Mouse (Mus musculus) mature B cell (primary cell): Measurements from ENCODE around the gene Rep15.

ENCODE experiments used
- in situ Hi-C: fragments of 300-500 bp; cut with MboI; formaldehyde crosslinking; loops from 2 replicates; pipeline ENCODE4 v1.14.3; 2019

Gene Rep15

DNA sequence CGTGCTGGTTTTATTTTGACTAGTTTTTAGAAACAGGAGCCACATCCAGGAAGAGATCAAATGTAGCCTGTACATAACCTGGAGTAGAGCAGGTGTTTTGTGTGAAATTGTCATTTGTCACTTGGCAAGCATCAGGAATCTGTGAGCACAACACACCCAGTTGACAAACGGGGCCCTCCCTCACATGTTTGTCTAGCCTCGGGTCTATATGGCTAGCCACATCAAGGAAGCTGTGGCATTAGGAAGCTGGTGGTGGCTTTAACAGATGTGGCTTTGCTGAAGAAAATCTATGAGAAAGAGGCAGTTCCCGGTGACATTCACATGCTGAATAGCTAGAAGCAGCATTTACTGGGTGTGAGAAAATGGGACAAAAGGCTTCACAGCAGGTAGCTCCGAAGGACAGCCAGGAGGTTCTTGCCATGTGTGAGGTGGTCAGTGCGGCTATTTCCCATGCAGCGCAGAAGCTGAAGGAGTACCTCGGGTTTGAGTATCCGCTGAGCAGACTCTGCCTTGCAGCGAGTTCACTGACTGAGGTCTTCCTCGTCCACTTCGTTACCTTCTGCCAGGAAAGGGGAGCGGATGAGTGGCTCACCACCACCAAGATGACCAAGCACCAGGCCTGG lies at the start of gene Rep15:
TSS of gene Rep15 (plus strand) at position 282 of the 623 bp plus-strand sequence.
- in situ Hi-C loops: no loop called here

DNA sequence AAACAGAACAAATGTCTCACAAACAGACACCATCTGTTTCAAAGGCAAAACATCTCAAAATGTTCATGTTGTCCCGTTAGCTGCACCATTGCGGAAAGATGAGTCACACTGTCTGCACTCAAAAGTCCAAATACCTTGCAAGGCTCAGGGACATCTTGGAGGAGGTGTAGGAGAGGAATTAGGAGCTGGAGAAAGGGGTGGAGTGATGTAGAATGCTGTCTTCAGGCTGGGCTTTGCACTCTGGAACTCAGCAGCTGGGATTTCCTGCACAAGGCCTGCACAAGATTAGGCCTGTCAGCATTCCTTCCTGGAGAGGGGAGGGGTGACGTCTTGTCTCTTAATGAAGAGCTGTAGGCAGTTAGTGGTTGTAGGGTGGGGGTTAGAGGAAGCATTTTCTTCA lies 47.8 kb upstream of the Rep15 start:
- in situ Hi-C loops: no loop called here

DNA sequence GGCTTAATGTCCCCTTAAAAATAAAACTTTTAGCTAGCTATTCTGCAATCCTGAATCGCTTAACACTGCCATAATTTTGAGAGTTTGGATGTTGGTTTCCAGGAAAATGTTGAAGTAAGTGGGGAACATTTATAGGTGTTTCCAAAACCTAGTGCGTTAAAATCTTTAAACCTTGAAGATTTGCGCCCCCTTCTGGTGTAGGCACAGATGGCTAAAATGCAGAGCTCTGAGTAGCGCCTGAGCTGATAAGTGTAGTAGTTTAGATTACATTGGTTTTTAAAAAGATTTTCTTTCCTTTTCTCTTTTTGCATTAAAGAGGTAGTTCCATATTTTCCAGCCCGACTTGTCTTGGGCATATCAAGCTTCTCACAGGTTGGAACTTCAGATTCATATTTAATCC lies 38.1 kb upstream of the Rep15 start:
- in situ Hi-C loops: no loop called here

DNA sequence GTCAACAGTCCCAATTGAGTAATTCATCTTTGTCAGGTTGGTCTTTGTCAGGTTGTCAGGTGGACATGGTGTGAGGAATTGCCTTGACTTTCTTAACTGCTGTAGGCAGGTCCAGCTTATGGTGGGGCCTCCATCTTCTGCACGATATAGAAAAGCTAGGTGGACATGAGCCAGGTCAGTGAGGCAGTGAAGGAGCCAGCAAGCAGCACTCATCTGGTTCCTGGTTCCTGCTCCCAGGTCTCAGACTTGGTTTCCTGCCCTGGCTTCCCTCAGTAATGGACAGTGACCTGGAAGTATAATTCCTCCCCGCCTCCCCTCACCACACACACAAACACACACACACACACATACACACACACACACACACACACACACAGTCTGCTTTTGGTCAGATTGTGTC lies 37.0 kb upstream of the Rep15 start:
- in situ Hi-C loops: no loop called here

DNA sequence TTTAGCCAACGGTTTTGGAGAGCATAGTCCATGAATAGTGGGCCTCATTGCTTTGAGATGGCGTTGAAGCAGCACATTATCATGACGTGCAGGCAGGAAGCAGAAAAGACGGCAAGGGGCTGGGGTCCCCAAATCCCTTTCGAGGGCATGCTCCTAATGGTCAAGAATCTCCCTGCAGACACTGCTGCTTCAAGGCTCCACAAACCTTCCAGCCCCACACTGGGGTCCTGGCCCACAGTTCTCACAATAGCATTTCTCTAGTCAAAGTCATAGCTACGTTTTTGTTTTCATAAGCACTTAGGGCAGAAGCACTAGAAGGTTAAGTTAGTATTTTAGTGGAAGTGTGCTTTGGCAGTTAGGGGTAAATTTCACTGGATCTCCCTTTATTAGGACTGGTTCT lies 36.5 kb upstream of the Rep15 start:
- in situ Hi-C loops: no loop called here

DNA sequence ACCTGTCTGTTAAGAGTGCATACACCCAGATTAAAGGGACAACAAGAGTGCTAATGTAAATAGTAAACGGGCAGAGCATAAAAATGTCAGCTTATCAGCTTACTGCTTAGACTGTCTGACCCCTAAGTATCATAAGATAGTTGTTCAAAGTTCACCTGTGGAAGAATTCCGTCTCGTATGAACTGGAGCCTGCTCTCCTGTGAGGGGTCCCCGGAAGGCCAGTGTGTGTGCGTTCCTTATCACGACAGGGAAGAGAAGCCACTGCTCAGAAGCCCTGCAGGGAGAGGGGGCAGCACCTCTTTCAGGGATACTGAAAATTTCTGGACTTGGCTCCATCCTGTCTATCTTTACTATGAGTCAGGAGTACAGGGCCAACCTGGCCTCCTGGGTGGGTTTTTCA lies 35.4 kb upstream of the Rep15 start:
- in situ Hi-C loops: no loop called here

DNA sequence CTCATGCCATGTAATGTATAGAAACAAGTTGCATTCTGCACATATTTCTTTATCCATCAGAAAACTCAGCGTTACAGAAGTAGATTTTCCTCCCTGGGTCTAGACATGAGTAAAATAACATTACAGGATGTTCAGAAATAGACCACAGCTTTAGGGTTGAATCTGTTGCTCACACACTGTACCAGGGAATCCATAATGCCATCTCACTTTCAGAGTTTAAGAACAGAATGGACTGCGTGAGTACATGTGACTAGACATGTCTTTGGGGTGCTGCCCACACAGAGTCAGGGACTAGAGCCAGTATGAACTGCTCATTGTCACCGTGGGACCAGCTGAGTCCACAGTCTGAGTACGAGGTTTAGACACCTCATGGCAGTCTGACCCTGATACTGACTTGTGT lies 33.7 kb upstream of the Rep15 start:
- in situ Hi-C loops: no loop called here

DNA sequence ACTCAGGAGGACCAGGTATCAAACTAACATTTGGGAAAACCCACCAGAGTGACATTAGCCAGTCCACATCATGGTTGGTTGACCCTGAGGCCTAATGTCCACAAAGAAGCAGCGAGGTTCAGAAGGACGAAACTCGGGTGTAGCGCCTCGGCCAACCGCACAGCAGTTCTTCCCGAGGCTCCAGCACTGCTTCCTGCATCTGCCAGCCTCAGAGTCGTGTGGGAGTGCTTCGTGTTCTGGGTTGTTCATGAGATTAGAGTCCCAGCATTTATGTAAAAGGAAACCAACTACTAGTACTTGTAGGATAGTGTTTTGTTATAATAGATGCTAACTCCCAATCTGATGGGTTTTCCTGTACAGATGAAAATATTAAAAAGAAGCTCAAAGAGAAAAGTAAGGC lies 33.1 kb upstream of the Rep15 start:
- in situ Hi-C loops: no loop called here

DNA sequence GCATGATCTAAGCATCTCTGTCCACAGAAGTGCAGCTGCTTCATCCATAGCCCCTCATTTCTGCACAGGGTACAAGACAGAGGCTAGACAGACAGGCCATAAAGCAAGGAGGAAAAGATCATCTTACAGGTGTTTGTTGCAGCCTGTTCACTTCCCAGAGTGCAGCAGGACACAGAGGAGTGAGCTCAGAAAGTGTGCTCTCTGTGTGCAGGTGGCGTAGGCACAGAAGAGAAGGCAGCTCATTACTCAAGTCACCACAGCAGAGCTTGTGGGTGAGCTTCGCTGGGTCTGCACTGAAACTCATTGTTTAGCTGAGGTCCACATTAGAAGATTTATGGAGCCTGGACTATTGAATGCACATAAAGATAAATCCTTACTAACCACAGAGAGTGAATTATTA lies 32.6 kb upstream of the Rep15 start:
- in situ Hi-C loops: loop anchor here (10.0 to 25.0 kb wide), 2 partner anchors 115 to 238 kb away; no protein-coding TSS in a partner anchor

DNA sequence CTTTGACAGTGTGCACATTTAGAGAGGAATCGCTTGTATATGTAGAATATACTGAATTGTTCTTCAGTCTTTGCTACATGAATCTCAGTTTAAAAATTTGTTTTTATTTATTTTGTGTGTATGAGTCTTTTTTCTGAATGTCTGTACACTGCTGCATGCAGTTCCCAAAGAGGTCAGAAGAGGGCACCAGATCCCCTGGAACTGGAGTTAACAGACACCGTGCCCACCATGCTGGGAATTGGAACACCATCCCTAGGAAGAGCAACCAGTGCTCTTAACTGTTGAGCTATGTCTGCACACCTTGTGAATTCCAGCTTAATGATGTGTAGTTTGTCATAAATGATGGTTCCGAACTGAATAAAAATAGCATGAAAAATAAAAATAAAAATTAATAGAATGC lies 24.2 kb upstream of the Rep15 start:
- in situ Hi-C loops: loop anchor here (10.0 to 25.0 kb wide), 2 partner anchors 107 to 229 kb away; no protein-coding TSS in a partner anchor

DNA sequence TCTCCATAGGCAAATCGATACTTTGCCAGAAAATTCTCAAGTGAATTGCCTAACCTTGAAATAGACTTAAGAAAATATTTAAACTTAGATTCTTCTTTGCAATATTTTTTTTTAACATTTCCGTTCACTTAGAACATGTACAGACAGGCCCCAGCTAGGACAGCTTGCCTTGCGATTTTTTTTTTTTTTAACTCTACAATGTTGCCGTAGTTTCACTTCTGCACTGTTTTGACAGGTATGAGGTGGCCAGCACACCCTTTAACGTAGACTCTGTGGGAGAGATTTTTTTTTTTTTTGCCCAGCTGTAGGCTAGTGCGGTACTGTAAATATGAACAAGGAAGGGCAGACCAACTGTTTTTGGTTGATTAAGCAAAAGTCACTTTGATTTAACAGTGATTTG lies 22.0 kb upstream of the Rep15 start:
- in situ Hi-C loops: loop anchor here (25.0 kb wide), 1 partner anchor 227 kb away; no protein-coding TSS in a partner anchor

DNA sequence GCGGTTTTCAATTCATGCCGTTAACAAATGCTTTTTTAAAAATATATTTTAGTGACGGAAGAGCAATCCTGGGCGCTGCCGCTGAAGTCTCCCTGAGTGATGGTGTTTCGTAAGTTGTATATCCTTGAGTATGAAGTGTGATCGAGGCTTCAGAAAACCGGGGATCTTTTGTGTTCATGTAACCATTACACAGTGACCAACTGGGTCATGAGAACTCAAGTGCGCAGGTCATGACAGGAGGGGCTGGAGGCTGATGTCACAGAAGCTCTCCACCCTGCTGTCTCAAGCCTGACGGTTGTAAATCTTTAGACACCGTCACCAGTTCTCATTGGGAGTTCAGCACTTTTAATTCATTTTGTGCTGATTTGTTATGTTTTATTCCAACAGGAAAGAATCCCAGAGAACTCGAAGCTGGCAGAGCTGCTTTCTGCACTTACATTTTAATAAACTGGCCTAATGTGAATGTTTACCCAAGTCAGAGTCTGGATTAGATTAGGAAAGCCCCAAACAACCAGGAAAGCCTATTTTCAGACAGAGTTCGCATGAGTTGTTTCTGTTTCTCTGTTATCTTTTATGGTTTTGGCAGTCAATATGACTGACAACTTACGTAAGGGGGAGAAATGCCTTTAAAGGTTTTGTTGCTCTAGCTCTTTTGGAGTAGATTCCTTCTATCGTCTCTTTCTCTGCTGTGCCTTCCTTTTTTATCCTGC lies 21.4 kb upstream of the Rep15 start:
- in situ Hi-C loops: loop anchor here (25.0 kb wide), 1 partner anchor 226 kb away; no protein-coding TSS in a partner anchor

DNA sequence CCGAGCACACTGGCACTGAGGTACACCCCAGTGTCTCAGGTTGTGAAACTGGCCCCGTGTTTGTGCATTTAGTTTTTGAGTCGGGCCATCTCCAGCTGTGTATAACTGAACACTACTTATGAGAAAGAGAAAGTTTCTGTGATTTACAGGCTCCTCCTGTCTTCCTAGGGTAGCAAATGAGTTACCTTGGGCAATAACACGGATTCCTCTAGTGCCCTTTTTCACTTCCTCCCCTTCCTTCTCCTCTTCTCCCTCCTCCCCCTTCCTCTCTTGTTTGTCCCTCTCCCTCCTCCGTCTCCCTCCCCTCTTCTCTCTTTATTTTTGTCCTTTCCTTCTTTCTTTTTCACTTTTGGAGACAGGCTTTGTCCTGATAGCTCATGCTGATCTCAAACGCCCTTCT lies 20.8 kb upstream of the Rep15 start:
- in situ Hi-C loops: loop anchor here (25.0 kb wide), 1 partner anchor 226 kb away; no protein-coding TSS in a partner anchor

DNA sequence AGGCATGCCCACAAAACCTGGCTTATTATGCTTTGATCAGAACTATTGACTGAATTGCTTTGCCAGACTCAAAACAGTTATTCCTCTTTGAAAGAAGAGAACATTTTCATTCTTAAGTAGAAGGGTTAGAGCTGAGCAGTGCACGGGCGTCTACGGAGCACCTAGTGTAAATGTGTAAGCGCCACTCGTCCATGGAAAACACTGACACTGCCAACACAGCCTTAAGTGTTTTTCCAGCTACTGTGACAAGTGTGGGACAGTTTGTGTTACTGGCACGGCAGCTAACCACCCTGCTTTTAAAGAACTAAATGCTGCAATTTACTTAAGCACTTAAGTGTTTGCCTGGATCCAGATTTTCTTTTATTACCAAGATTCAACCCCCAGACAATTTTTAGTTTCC lies 20.4 kb upstream of the Rep15 start:
- in situ Hi-C loops: loop anchor here (25.0 kb wide), 1 partner anchor 225 kb away; no protein-coding TSS in a partner anchor

DNA sequence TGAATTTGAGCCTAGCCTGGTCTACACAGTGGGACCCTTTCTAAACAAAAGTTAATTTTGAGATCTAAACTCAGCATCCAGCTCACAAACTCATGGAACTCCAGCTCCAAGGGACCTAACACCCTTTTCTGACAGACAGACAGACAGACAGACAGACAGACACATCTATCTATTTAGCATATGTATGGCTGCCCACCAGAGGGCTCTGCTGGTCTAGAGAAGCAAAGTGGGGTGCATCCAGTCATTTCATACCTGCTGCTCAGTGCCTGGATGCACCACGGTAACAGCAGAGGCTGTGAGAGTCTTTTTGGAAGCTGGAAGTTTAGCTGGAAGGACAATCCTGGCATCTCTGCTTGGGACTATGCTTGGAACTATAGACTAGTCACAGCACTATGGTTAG lies 18.8 kb upstream of the Rep15 start:
- in situ Hi-C loops: loop anchor here (25.0 kb wide), 1 partner anchor 224 kb away; no protein-coding TSS in a partner anchor

DNA sequence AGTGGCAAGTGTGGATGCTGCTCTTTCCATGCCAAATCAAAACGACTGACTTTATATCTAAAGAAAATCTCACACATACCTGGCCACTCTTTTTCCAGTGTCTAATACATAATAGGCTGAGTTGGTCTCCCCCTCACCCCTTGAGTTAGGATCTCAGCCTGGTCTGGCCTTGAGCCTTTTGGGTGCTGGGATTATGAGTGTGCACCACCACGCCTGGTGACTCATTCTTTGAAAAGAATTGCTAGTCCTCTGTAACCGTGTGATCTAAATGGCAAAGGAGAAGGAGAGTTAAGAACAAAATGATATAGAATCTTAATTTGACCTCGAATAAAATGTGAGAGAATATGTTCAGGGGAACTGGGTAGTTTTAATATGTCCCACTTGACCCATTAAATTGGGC lies 14.5 kb upstream of the Rep15 start:
- in situ Hi-C loops: loop anchor here (25.0 kb wide), 1 partner anchor 219 kb away; no protein-coding TSS in a partner anchor

DNA sequence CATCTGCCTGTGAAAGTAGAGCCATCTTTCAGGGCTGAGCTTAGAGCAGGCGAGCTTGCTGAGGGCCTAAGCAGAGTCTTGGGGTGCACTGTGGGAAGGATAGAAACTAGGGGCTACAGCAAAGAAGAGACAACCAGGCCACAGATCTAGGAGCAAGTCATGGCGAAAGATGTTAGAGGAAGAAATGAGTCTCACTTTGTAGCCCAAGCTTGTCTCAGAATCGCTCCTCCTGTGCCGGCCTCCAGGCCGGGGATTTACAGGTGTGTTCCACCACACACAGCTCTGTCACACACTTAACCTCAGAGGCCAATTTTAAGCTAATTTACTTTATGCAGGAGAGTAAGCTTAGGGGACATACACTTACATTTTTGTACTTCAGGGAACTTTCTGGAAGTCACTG lies 14.0 kb upstream of the Rep15 start:
- in situ Hi-C loops: loop anchor here (25.0 kb wide), 1 partner anchor 219 kb away; no protein-coding TSS in a partner anchor

DNA sequence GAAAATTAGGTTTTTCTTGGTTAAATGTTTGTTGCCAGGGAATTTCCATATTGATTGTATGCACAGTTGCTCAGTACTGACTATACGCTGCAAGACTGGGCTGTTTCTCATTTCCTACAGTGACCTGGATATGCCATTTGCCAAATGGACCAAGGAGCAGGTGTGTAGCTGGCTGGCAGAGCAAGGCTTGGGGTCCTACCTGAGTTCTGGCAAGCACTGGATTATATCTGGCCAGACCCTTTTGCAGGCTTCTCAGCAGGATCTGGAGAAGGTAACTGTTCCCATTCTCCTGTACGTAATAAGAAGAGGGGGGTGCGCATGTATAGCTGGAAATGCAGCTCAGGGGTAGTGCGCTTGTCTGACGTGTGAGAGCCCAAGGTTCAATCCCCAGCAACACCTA lies 11.2 kb upstream of the Rep15 start:
- in situ Hi-C loops: loop anchor here (25.0 kb wide), 1 partner anchor 216 kb away; no protein-coding TSS in a partner anchor

DNA sequence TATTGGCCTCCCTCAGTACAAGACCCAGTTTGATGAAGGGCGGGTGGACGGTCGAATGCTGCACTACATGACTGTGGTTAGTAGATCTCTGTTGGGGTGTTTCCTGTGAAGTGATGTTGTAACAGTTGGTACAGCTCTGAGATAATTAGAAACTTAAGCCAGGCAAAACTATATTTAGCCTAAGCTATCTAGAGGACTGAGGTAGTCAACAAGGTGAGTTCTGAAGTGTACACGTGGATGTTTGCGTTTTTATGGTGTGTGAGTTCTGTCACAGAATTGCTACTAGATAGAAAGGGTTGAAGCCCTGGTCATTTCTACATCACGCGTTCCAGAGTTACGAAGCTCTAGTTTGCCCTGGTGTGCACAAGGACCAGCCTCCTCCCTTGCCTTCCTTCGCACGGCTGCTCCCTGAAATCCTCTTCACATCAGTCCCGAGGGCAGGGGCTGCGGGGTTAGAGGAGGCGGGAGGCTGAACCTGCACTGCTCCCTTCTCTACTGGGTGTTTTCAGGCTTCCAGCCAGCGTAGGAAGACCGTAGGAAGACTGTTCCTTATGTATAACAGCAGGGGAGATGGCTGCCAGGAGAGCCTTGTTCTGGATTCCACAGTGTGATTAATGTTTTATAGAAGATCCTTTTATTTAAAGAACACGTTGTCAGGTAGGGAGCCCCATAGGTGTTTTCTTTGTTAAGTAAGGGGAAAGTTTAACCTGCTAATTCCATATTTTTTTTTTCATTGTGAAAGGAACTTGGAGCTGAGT lies 9.8 kb upstream of the Rep15 start:
- in situ Hi-C loops: loop anchor here (25.0 kb wide), 1 partner anchor 215 kb away; no protein-coding TSS in a partner anchor

DNA sequence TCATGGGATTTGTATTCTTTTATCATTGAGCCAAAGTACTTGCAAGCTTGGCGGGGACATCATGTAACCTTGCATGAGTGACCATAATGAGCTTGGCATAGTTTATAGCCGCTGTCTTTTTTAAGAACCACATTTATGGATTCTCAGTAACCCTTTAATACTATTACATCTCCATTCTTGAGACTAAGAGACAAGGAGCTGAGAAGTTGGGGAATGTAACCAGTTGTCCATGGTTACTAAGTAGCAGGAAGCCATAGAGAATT lies 9.3 kb upstream of the Rep15 start:
- in situ Hi-C loops: loop anchor here (25.0 kb wide), 1 partner anchor 214 kb away; no protein-coding TSS in a partner anchor

DNA sequence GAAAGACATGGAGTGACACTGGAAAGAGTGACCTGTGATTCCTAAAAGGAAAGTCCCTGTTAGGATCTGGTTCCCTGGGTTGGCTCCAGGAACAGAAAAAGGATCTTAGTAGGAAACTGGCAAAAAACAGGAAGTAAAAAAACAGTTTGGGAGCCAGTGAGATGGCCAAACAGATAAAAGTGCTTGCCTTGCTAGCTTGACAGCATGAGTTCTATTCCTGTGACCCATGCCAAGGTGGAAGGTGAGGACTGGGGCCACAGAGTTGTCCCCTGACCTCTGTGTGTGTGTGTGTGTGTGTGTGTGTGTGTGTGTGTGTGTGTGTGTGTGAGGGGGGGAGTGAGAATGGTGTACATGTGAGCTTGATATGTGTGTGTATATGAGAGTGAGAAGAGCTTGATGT lies 8.8 kb upstream of the Rep15 start:
- in situ Hi-C loops: loop anchor here (25.0 kb wide), 1 partner anchor 214 kb away; no protein-coding TSS in a partner anchor

DNA sequence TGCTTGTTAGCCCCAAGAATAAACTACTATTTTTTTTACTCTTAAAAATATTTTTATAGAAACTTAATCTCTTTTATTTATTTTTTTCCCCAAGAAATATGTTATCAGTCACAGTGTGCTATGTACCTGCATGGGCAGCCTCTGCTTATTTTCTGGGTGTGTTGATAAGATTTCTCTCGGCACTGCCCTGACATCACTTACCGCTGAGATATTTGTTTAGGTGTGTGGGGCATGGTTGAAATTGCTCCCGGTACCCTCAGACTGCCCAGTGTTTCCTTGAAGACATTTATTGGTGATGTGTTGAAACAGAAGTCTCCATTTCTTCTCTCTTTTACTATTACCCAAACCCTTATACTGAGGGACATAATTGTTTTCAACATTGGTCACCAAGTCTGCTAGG lies 7.6 kb upstream of the Rep15 start:
- in situ Hi-C loops: loop anchor here (25.0 kb wide), 1 partner anchor 213 kb away; no protein-coding TSS in a partner anchor
